Mouse (Mus musculus): ENCODE measurements around the gene U2af1l4.

The U2af1l4 gene

GRCm38 (mm10) chr7:30610043-30610442 is 46.9 kb downstream of the U2af1l4 start:
- DNase-seq (ENCODE audit: low spot score in 2 of 2), result no peak

- no peak for DNase-seq (ENCODE audit: low spot score in 2 of 2)
Observed at GRCm38 (mm10) chr7:30612654-30613402, 49.7 kb downstream of the U2af1l4 start, which contains the start of gene Upk1a. Gene Upk1a, minus strand, starts transcription at chr7:30612847.

GRCm38 (mm10) chr7:30613529-30614112 is 50.5 kb downstream of the U2af1l4 start:
- DNase-seq (ENCODE audit: low spot score in 2 of 2), result peak; percentile 28 to 29

GRCm38 (mm10) chr7:30614454-30614853 is 51.4 kb downstream of the U2af1l4 start:
- no peak for DNase-seq (ENCODE audit: low spot score in 2 of 2)
